In the genomic region with DNA sequence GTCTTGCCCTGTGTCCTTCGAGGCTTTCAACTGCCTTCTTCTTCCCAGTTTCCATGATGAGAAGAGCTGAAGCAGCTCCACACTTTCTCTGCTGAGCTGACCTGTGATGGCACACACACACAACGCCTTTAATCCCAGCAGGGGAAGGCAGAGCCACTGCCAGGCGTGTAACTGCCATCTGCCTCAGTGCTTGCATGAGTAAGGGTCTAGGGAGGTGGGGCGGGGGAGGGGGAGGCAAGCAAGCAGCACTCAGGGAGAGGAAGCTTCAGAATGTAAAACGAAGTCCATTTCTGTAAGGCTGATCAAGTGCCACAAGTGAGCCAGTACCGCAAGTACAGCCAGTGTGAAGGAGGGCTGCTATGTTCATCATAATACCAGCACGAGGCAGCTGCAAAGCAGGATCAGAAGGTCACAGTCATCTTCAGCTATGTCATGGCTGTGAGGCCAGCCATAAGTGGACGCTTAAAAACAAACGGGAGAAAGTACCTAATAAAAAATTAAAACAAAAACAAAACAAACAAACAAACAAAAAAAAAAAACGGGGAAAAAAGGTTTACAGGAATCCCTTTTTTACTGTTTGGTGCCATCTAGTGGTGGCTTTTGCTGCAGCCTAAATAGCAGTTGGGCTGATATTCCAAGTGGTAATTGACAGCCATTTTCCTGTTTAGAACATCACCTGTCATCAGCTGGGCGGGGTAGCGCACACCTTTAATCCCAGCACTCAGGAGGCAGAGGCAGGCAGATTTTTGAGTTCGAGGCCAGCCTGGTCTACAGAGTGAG, we compare ENCODE assay signal across 8 mouse cellular contexts. TPM values are rescaled to one million over a fixed set of nuclear protein-coding genes. Genes with fewer than 3 reads are reported as not detected.
A peak's percentile ranks its signal among the peaks of the same experiment; 100 is the strongest.
DNase-seq lines count a peak whose midpoint lies in the region; ATAC-seq and TF ChIP-seq lines count a peak whose summit lies in the region.

No protein-coding gene starts in this region.

- TF ChIP-seq CTCF in left cerebral cortex, adult 2 months (IDR thresholded peaks at IDR 0.05), result peak; percentile 83
- TF ChIP-seq CTCF in midbrain, postnatal 0 days (IDR thresholded peaks at IDR 0.05), result peak; percentile 80

- H3K9ac ChIP-seq in midbrain, postnatal 0 days (replicated peaks; ENCODE audit: low read length, poor library complexity, severe bottlenecking), result no peak overlapping the region

- intact Hi-C loops in left cerebral cortex, adult 2 months (cut with DNase I), result no loop called here
- intact Hi-C loops in heart, postnatal 14 days (cut with DNase I), result no loop called here
- intact Hi-C loops in left cerebral cortex, postnatal 10 days (cut with DNase I), result no loop called here

- peaks cover 32% of the 10 kb centered on the region for H3K36me3 ChIP-seq in midbrain, postnatal 0 days (ENCODE audit: insufficient read depth, low read length)

- WGBS in midbrain, postnatal 0 days, result 57% methylated on average over 13 of the region's 13 CpGs

- no peak overlapping the region for H3K27ac ChIP-seq in left cerebral cortex, adult 2 months
- peak overlapping the region; percentile 38; the same call in 1 of the 2 replicates for H3K27ac ChIP-seq in midbrain, postnatal 0 days (ENCODE audit: low read depth, low read length)

- peak; percentile 69 for ATAC-seq in common myeloid progenitor, adult 5-6 weeks (replicated peaks; ENCODE audit: low read depth, poor library complexity, severe bottlenecking)
- peak; percentile 41; the same call in 1 of the 2 replicates for ATAC-seq in midbrain, postnatal 0 days (ENCODE audit: low FRiP score)

- no peaks in the 10 kb centered on the region for H3K4me1 ChIP-seq in midbrain, postnatal 0 days (ENCODE audit: insufficient read depth, low read length)

- DNase-seq in left cerebral cortex, adult 2 months (ENCODE audit: extremely low spot score in 1 of 2, low spot score in 2 of 2), result no peak
- no peak for DNase-seq in left cerebral cortex, adult 8-10 months (ENCODE audit: low spot score in 2 of 2)
- DNase-seq in ZHBTc4 (ENCODE audit: low read depth, low spot score), result peak; percentile 87
- peak; percentile 43 to 79 for DNase-seq in heart, postnatal 14 days
- DNase-seq in left cerebral cortex, postnatal 10 days (ENCODE audit: extremely low spot score in 1 of 2, low spot score in 2 of 2), result peak; percentile 20 to 56
- DNase-seq in midbrain, postnatal 0 days (ENCODE audit: low spot score), result peak; percentile 89
- DNase-seq in thymus, postnatal 25 days, result peak; percentile 43

- H3K4me3 ChIP-seq in left cerebral cortex, adult 2 months, result no peak overlapping the region
- H3K4me3 ChIP-seq in midbrain, postnatal 0 days (ENCODE audit: low read depth, low read length), result no peak overlapping the region

- no peak overlapping the region for H3K4me2 ChIP-seq in midbrain, postnatal 0 days (ENCODE audit: low read depth, low read length, poor library complexity, severe bottlenecking)

- no peaks in the 10 kb centered on the region for H3K27me3 ChIP-seq in midbrain, postnatal 0 days (ENCODE audit: insufficient read depth, low read length)

- no peaks in the 10 kb centered on the region for H3K9me3 ChIP-seq in midbrain, postnatal 0 days (ENCODE audit: low read length)

RNA-seq across cellular contexts. Expression of a gene that starts 22.6 kb away (rescaled TPM):
- total RNA-seq in left cerebral cortex, adult 2 months (2021), result 10 to 100 TPM; 11.3 to 12.1 TPM
- 10 to 100 TPM in 3 of 4 experiments, 1 to 10 TPM in 1; 9.2 to 11.1 (median 10.6) TPM for total RNA-seq in left cerebral cortex, adult 8-10 months (2022)
- total RNA-seq in common myeloid progenitor, adult 5-6 weeks (2017), result 27.2 and 33.7 TPM in 2 replicates
- total RNA-seq in heart, postnatal 14 days (2021), result 10 to 100 TPM in 1 of 2 experiments, 1 to 10 TPM in 1; 9.7 to 10.9 TPM
- 1 to 10 TPM; 8.2 to 9.4 TPM for total RNA-seq in left cerebral cortex, postnatal 10 days (2021)
- total RNA-seq in midbrain, postnatal 0 days (2014; rRNA removed), result 6.7 and 8.6 TPM in 2 replicates
- polyA plus RNA-seq in midbrain, postnatal 0 days (2015; fragmentation: Nextera tagmentation; extraction: Ambion mirVana), result 4.9 and 5.8 TPM in 2 replicates

RNA-seq across cellular contexts. Expression of a gene that starts 38.3 kb away (rescaled TPM):
- 10 to 100 TPM; 25.8 to 27.0 TPM for total RNA-seq in left cerebral cortex, adult 2 months (2021)
- total RNA-seq in left cerebral cortex, adult 8-10 months (2022), result 10 to 100 TPM; 21.0 to 24.7 (median 22.3) TPM
- total RNA-seq in common myeloid progenitor, adult 5-6 weeks (2017), result 37.1 and 52.5 TPM in 2 replicates
- 10 to 100 TPM; 15.5 to 17.9 TPM for total RNA-seq in heart, postnatal 14 days (2021)
- 1 to 10 TPM; 8.1 to 9.3 TPM for total RNA-seq in left cerebral cortex, postnatal 10 days (2021)
- 4.1 and 5.1 TPM in 2 replicates for total RNA-seq in midbrain, postnatal 0 days (2014; rRNA removed)
- polyA plus RNA-seq in midbrain, postnatal 0 days (2015; fragmentation: Nextera tagmentation; extraction: Ambion mirVana), result 3.6 and 3.7 TPM in 2 replicates

Comparison
In these comparisons a context has a peak if more than half of its experiments do, and no peak if none do; other contexts are left out.
1. DNase-seq: peak in ZHBTc4 (single experiment), heart, postnatal 14 days (2 of 2), left cerebral cortex, postnatal 10 days (2 of 2), midbrain, postnatal 0 days (single experiment) and thymus, postnatal 25 days (single experiment); none in left cerebral cortex, adult 2 months (0 of 2) and left cerebral cortex, adult 8-10 months (0 of 2).